Mouse (Mus musculus) heart, adult 8-10 months (tissue): ENCODE results near the gene Sp2. TPM values are rescaled to one million over a fixed set of nuclear protein-coding genes. Genes with fewer than 3 reads are reported as not detected.

ENCODE experiments used
- DNase-seq: peaks from one replicate; pipeline ENCODE4 v3.0.0; 2022; ENCODE audit warnings: low spot score
- total RNA-seq, 4 experiments: library from RNA; stranded (reverse); gene quantifications; 2 replicates each; pipeline ENCODE4 v1.2.4; 2022

The Sp2 gene
- total RNA-seq, 4 experiments from 2014 or later, result 7.8 to 13.7 (median 11.0) TPM

- no peak for DNase-seq
Observed at GRCm38 (mm10) chr11:96970341-96970740, 12.4 kb downstream of the Sp2 start.

- peak; percentile 90 for DNase-seq
Observed at GRCm38 (mm10) chr11:96969746-96970145, 13.0 kb downstream of the Sp2 start.

- DNase-seq, result peak; percentile 48
Observed at GRCm38 (mm10) chr11:96969280-96969722, 13.5 kb downstream of the Sp2 start.

DNA sequence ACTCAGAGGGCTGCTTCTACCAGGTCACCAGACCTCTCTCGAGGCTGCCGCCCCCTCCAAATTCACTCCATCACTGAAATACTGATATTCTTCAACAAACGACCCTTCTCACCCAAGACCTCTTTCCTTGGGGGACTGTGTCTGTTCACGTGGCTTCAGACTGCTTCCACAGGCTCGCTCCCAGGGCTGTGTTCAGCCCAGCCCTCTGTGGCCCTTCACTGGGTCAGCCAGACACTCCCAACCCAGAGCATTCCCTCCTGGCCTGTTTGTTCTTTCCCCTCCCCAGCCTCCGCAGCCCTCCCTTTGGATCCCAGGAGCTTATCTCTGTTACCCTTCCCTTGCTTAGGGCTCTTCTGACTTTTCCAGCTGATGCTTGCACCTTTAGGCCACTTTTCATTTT lies 14.3 kb downstream of the Sp2 start:
- peak; percentile 42 for DNase-seq

DNA sequence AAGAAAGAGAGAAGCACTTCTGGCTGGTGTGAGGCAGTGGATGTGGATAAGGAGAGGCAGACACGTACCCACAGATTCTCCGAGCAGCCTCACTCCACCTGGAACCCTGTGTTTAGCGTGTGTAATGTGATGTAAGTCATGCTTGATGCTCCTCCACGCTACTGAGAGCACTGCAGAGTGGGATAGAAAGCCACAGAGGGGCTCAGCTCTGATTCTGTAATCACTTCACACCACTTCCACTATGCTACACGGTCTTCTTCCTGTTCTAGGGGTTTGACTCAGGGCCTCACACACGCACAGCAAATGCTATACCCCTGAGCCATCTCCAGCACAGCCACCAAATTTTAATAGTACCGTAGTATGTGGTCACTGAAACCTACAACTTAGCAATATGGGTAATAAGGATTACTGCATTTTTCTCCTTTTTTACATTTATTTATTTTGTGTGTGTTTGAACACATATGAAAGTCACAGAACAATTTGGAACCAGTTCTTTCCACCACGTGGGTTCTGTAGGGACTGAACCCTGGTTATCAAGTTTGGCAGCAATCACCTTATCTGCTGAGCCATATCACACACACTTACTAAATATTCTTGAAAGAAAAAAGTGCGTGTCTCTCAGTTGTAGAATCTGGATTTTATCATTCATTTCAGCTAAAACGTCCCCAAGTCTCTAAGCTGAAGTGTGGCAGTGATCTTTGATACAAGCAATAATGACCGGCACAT lies 15.1 kb downstream of the Sp2 start:
- DNase-seq, result no peak

GRCm38 (mm10) chr11:96966914-96967543 lies 15.7 kb downstream of the Sp2 start:
- peak; percentile 59 for DNase-seq

DNA sequence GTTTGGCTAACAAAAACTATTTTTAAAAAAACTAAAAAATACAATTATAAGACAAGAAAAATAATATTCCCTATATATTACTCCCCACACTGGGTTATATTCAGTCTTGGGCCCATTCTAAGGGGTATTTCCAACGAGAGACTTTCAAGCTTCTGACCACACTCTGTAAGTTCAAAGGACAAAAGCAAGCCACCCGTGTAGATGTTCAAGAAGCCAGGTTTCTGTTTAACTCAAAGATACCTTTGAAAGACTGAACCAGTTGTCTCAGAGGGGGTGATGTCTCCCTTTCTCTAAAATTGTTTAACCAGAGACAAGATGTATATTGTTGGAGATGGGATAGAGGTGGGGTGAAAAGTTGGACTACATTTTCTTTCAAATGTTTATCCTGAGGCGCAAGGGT lies 16.6 kb downstream of the Sp2 start:
- no peak for DNase-seq

GRCm38 (mm10) chr11:96963580-96963979 lies 19.2 kb downstream of the Sp2 start:
- peak; percentile 88 for DNase-seq

DNA sequence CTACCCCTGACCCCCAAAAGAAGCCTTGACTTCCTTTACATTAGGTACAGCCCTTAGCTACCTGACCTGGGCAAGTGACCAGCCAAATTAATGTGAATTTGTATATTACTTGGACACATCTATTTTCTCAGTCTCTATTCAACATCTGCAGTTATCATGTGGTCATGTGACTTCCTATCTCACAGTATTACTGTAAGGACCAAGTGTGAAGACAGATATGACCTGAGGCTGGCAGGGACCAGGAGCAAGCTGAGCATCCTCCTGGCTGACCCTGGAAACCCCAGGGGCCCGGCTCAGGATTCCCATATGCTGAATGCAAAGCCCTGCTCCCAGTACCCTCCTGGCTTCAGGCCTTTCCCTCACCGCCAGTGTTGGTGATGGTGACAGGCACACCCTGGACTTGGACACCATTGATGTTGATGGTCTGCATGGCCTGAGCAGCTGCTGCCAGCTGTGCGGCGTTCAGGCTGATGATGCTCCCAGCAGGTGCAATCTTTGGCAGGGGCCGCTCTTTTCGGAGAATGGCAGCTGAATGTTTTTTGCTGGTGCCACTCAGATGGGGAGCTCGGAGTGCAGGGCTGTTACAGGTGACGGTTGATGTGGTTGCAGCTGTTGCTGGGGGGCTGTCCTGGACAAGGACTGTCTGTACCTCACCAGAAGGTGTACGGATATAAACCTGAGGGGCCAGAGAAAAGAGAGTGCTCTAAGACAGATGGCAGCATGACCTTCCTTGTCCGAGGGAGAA lies 25.5 kb downstream of the Sp2 start:
- DNase-seq, result no peak

- no peak for DNase-seq
Observed at GRCm38 (mm10) chr11:96956009-96956724, 26.6 kb downstream of the Sp2 start.

DNA sequence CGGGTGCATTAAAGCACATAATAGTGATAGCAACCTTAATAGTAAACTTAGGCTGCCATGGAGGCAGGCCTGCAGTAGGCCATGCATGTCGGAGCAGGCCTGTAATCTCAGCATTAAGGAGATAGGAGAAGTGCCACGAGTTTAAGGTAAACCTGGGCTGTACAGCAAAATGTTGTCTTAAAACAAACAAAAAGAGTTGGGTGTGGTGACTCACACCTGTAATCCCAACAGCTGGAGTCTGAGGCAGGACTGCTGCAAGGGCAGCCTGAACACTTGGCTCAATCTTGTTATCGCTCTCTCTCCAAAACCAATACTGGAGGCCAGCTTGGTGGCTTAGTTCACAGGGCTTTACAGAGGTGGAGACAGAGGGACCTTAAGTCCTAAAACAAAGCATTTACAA lies 27.7 kb downstream of the Sp2 start:
- DNase-seq, result no peak

DNA sequence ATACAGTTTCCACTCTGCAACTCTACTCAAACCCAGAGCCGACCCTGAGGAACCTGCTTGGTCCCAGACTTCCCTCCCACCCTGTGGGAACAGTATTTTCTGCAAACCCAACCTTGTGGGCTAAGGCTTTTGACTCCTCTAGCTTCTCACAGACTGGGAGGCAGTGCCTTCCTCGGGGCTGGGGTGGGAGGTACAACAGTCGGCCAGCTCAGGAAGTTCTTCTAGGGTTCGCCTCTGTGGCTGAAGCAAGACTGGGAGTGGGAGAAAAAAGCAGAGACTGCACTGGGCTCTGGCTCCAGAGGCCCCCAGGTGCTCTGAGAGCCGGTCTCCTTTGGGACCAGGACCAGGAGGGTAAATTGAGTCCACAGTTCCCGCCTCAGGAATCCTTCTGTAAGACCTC lies 29.9 kb downstream of the Sp2 start:
- no peak for DNase-seq

DNA sequence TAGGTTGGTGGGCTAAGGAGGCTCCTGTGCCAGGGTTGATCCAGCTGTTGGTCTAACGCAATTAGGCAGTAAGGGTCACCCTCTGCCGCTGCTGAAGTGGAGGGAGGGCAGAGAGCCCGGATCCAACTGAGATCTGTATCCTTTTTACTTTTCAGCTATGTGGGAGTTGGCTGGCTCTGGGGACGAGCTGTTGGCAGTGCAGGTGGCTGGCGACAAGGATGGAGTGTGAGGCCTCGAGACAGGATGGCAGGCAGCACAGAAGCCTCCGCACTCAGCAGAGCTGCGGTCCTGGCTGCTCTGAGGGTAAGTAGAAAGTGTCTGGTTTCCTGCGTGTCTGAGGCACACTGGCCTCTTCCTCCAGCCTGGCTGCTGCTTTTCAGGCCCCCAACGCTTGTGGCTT lies 30.3 kb downstream of the Sp2 start:
- no peak for DNase-seq

DNA sequence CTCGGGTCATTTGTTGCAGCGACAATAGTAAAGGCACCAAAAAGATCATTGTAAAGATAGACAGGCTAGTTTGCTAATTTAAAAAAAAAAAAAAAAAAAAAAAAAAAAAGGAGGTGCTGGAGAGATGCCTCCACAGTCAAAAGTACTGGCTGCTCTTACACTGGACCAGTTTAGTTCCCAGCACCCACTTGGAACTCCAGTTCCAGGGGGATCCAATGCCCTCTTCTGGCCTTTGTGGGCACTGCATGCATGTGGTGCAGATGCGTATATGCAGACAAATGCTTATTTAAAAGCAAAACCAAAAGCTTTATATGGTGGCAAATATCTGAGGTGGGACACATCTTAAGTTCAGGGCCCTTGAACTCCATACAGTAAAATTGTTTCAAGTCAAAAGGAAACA lies 32.0 kb downstream of the Sp2 start:
- no peak for DNase-seq

- DNase-seq, result no peak
Observed at GRCm38 (mm10) chr11:96947849-96948248, 34.9 kb downstream of the Sp2 start.

DNA sequence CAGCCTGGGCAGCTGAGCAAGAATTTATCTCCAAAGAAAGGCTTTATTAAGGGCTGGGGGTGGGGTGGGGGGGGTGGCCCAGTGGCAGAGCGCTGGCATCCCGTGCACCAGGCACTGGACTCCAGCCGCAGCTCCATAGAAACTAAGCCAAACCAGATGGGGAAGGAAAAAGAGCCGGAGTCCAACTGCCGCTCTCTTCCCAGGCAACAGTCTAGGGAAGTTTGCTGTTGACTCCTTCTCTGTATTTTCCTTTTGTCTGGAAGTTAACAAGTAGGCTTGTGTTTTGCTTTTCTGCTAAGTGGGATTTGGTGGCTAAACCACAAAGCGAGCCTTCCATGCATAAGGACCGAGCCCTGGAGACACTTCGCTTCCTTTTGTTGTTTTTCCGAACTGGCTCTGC lies 36.3 kb downstream of the Sp2 start:
- no peak for DNase-seq

- DNase-seq, result no peak
Observed at GRCm38 (mm10) chr11:96944844-96945580, 37.7 kb downstream of the Sp2 start.

GRCm38 (mm10) chr11:96943746-96944304 lies 38.9 kb downstream of the Sp2 start, which contains the start of gene Pnpo:
Gene Pnpo (minus strand): TSS chr11:96943986.
- DNase-seq, result peak; percentile 97

GRCm38 (mm10) chr11:96941989-96942590 lies 40.7 kb downstream of the Sp2 start:
- DNase-seq, result no peak
